ENCODE assay signal across 9 mouse cellular contexts in the genomic region with DNA sequence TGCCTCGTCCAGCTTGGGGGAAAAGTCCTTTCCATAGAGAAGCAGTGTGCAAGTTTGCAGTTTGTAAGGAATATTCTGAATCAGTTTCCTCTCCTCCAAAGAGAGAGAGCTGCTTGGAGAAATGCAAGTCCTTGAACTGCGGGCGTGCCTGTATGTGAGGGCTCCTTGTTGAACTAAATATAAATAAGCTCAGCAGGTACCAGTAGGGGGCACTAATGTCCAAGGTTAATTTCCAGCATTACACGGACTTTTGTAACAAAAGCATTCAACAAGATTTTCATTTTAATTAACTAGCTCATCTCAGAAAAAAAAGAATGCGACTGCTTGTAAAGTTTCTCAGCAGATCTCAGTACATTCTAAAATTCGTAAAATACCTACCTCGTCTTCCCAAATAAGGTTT. TPM values are rescaled to one million over a fixed set of nuclear protein-coding genes. Genes with fewer than 3 reads are reported as not detected.
DNase-seq lines count a peak whose midpoint lies in the region; ATAC-seq and TF ChIP-seq lines count a peak whose summit lies in the region.
"Had no signal": no experiment of that assay in that cellular context is flagged by ENCODE, and none has a peak within 500 bp of the region (broad histone marks: within the 10 kb centered on the region; RNA-seq: fewer than 3 reads in every experiment).

No protein-coding gene starts in this region.

- no peaks in the 10 kb centered on the region for H3K27me3 ChIP-seq in hindbrain, embryonic 11.5 days (ENCODE audit: control insufficient read depth, insufficient read depth, low read length)
- H3K27me3 ChIP-seq in hindbrain, embryonic 16.5 days (replicated peaks; ENCODE audit: control insufficient read depth, insufficient read depth, low read length) = no peaks in the 10 kb centered on the region
- no peaks in the 10 kb centered on the region for H3K27me3 ChIP-seq in thymus, adult 2 months (ENCODE audit: control insufficient read depth, insufficient read depth, low read length)
- H3K27me3 ChIP-seq: liver, embryonic 15.5 days had no signal

- H3K9ac ChIP-seq in hindbrain, embryonic 11.5 days (ENCODE audit: low read depth, low read length) = no peak overlapping the region
- H3K9ac ChIP-seq in hindbrain, embryonic 16.5 days (ENCODE audit: low read depth, low read length) = no peak overlapping the region
- H3K9ac ChIP-seq: liver, embryonic 15.5 days had no signal

- ATAC-seq in hindbrain, embryonic 11.5 days (ENCODE audit: low FRiP score) = no peak
- no peak for ATAC-seq in hindbrain, embryonic 16.5 days
- ATAC-seq in CD4-positive, CD25-positive, alpha-beta regulatory T cell, adult 4 months = peak; percentile 79

- no peak for TF ChIP-seq CTCF in thymus, adult 2 months (IDR thresholded peaks at IDR 0.05; ENCODE audit: borderline replicate concordance, control insufficient read depth, extremely low read depth, insufficient read depth, low read length, poor library complexity)

- H3K4me3 ChIP-seq in hindbrain, embryonic 11.5 days (ENCODE audit: low read depth, low read length) = no peak overlapping the region
- H3K4me3 ChIP-seq in hindbrain, embryonic 16.5 days (ENCODE audit: low read length) = no peak overlapping the region
- no peak overlapping the region for H3K4me3 ChIP-seq in thymus, adult 2 months (ENCODE audit: control insufficient read depth, insufficient read depth, low read length)
- H3K4me3 ChIP-seq: liver, embryonic 15.5 days had no signal

- H3K27ac ChIP-seq in hindbrain, embryonic 11.5 days (ENCODE audit: low read depth, low read length) = no peak overlapping the region
- H3K27ac ChIP-seq in hindbrain, embryonic 16.5 days (ENCODE audit: low read depth, low read length) = no peak overlapping the region
- H3K27ac ChIP-seq in thymus, adult 2 months (ENCODE audit: control insufficient read depth, insufficient read depth, low read length) = no peak overlapping the region
- H3K27ac ChIP-seq: liver, embryonic 15.5 days had no signal

- H3K9me3 ChIP-seq in hindbrain, embryonic 11.5 days (ENCODE audit: control insufficient read depth, low read length) = no peaks in the 10 kb centered on the region
- no peaks in the 10 kb centered on the region for H3K9me3 ChIP-seq in hindbrain, embryonic 16.5 days (ENCODE audit: control insufficient read depth, low read length)
- H3K9me3 ChIP-seq: liver, embryonic 15.5 days had no signal

- no peaks in the 10 kb centered on the region for H3K4me1 ChIP-seq in hindbrain, embryonic 11.5 days (replicated peaks; ENCODE audit: control insufficient read depth, insufficient read depth, low read length)
- no peaks in the 10 kb centered on the region for H3K4me1 ChIP-seq in hindbrain, embryonic 16.5 days (ENCODE audit: control insufficient read depth, insufficient read depth, low read depth, low read length)
- no peaks in the 10 kb centered on the region for H3K4me1 ChIP-seq in thymus, adult 2 months (replicated peaks; ENCODE audit: control insufficient read depth, insufficient read depth, low read length)

- peaks cover 10% of the 10 kb centered on the region for H3K36me3 ChIP-seq in hindbrain, embryonic 11.5 days (ENCODE audit: control insufficient read depth, insufficient read depth, low read length)
- H3K36me3 ChIP-seq in hindbrain, embryonic 16.5 days (ENCODE audit: control insufficient read depth, insufficient read depth, low read length) = peaks cover 23% of the 10 kb centered on the region
- H3K36me3 ChIP-seq in thymus, adult 2 months (ENCODE audit: control insufficient read depth, insufficient read depth, low read length) = peaks cover 72% of the 10 kb centered on the region

- WGBS in hindbrain, embryonic 11.5 days = 80% methylated on average over 7 of the region's 7 CpGs
- 68% methylated on average over 7 of the region's 7 CpGs for WGBS in hindbrain, embryonic 16.5 days
- WGBS in thymus, adult 2 months = 75% methylated on average over 7 of the region's 7 CpGs

- TF ChIP-seq POLR2A in thymus, adult 2 months (IDR thresholded peaks at IDR 0.05; ENCODE audit: control insufficient read depth, extremely low read depth, insufficient read depth, low read length, poor library complexity) = no peak

- no peak overlapping the region for H3K4me2 ChIP-seq in hindbrain, embryonic 11.5 days (replicated peaks; ENCODE audit: low read depth, low read length)
- no peak overlapping the region for H3K4me2 ChIP-seq in hindbrain, embryonic 16.5 days (ENCODE audit: low read length)
- H3K4me2 ChIP-seq: liver, embryonic 15.5 days had no signal

- peak; percentile 76 for DNase-seq in hindbrain, embryonic 11.5 days (ENCODE audit: low spot score)
- peak; percentile 37 for DNase-seq in adrenal gland, postnatal 25 days
- peak; percentile 55 for DNase-seq in embryo, embryonic 9.5 days (ENCODE audit: extremely low spot score)
- peak; percentile 65 to 74 for DNase-seq in kidney, adult 8-10 months
- peak; percentile 83 for DNase-seq in lung, postnatal 14 days
- peak; percentile 64 for DNase-seq in thymus, adult 2 months

RNA-seq across cellular contexts. Expression of a gene that starts 13.9 kb away (rescaled TPM):
- polyA plus RNA-seq in hindbrain, embryonic 11.5 days (2014; fragmentation: Nextera tagmentation; extraction: Ambion mirVana) = 123 and 132 TPM in 2 replicates
- 46.2 and 48.0 TPM in 2 replicates for polyA plus RNA-seq in hindbrain, embryonic 16.5 days (2015; fragmentation: Nextera tagmentation; extraction: Ambion mirVana)
- 10 to 100 TPM; 23.0 to 30.2 TPM for polyA plus RNA-seq in CD4-positive, CD25-positive, alpha-beta regulatory T cell, adult 4 months (2017; shearing (Covaris generic))
- 57.6 and 66.2 TPM in 2 replicates for total RNA-seq in adrenal gland, postnatal 25 days (2021)
- polyA plus RNA-seq in thymus, adult 2 months (2012; rRNA removed) = 30.5 and 37.8 TPM in 2 replicates
